Mouse (Mus musculus): ENCODE measurements around the gene Gsx2.

GRCm38 (mm10) chr5:75109368-75109767 is 34.0 kb downstream of the Gsx2 start:
- TF ChIP-seq CTCF (conservative IDR thresholded peaks at IDR 0.05; ENCODE audit: insufficient read depth, insufficient read length, low read depth, low read length) (no peak), POLR2A (IDR thresholded peaks at IDR 0.05; ENCODE audit: low read depth, low read length) (no peak)

All from kidney, adult 2 months (tissue).